Mouse (Mus musculus) heart, postnatal 25 days (tissue): ENCODE results near the gene Mecom. TPM values are rescaled to one million over a fixed set of nuclear protein-coding genes. Genes with fewer than 3 reads are reported as not detected.
A peak's percentile ranks its signal among the peaks of the same experiment; 100 is the strongest.

ENCODE experiments used
- DNase-seq: peaks from one replicate; pipeline ENCODE4 v3.0.0; 2022; ENCODE audit warnings: low spot score
- intact Hi-C: fragments of 180-260 bp; cut with DNase I; formaldehyde crosslinking; loops from one replicate; pipeline ENCODE4 v1.15.1; 2025
- total RNA-seq, 2 experiments: library from RNA; stranded (reverse); gene quantifications; 2 replicates each; pipeline ENCODE4 v1.2.3; 2021

The Mecom gene
- total RNA-seq, 2 experiments from 2014 or later = 18.6 to 21.2 TPM

DNA sequence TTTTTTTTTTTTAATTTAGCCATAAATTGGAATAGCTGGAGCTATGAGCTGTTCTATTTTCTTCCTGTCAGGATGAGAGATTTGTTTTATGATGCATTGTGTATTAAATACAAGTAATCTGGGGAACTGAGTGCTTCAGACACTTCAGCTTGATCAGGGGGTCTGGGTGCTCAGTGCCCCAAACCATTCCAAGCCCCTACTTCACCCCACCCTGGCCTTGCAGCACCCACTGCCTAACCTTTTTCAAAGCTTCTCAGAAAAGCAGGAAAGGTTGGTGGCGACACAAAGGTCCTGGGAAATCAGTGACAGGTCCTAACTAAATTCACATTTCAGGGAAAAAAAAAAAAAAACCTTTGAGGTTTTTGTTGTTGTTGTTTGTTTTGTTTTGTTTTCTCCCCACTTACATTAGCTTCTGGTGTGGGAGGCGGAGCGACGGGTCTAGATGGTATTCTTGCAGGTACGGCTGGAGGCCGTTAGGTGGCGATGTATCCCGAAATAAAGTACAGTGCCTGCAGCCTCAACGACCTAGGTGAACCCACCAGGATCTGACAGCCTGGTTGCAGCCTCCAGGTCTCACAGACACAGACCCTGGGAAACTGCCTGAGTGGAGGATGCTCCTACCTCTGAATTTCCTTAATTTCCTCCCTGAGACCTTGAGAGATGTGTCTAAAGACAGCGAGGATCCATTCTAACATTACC, 532.7 kb downstream of the Mecom start:
- peak; percentile 57 for DNase-seq
- intact Hi-C loops = loop anchor here (10.0 kb wide), 5 partner anchors 90 to 290 kb away; no protein-coding TSS in a partner anchor

DNA sequence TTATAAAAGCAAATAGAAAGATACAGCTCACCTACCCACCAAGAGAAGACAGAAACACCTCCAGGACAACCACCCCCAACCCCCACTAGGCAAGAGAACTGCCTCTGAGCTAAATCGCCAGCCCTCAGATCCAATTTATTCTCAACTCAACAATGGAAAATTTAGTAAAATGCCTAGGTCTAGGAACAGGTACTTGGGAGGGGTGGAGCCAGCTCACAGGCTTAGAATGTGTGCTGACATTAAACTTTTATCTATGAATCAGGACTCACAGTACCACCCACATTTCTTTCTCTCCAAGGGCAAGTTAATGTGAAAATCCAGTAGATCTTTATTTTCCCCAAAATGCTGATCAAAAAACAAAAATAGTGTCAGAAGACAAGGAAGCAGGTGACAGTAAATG, 533.5 kb downstream of the Mecom start:
- DNase-seq = no peak
- intact Hi-C loops = loop anchor here (10.0 kb wide), 5 partner anchors 91 to 291 kb away; no protein-coding TSS in a partner anchor

DNA sequence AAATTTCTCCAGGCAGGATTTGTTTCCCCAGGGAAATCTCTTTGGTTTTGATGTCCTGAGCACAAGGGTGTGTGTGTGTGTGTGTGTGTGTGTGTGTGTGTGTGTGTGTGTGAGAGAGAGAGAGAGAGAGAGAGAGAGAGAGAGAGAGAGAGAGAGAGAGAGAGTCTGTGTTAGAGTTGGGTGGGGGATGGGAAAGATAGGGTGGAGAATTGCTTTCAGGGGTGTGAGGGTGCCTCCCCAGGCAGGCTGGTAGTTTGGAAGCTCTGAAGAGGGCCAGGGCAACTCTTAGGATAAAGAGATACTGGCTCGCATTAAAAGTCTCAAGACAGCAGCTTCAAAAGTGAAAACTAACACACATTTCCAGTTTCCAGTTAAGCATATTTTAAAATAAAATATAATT, 534.4 kb downstream of the Mecom start:
- DNase-seq = no peak
- intact Hi-C loops = loop anchor here (10.0 kb wide), 5 partner anchors 91 to 291 kb away; no protein-coding TSS in a partner anchor

DNA sequence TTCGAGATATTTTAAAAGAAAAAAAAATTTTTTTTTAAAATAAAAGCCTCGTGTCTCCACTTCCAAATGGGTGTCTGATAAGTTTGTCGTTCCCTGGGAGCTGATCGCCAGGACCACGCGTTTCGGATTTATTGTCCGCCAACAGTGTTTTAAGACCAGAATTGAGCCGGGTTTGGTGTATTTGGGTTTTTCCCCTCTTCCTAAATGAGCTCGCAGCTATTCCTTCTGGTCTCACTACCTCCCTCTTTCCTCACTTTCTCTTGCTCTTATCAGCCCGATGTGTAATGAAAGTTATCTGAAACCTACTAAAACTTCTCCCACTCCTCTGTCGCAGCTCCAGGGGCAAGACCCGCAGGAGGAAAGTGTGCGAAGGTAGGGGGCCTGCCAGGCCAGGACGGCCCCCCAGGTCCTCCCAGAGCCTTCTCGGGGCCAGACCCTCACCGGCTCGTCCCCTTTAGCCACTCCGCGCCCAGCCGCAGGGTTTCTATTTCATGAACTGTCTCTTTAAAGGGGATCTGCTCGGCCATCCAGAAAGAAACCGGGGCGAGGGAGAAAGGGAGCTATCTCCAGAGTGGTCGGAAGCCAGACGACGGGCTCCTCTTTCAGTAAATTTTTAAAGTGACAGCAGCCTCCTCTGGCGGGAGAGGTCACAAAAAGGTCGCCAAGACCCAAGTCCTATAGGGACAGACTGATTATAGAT, 535.0 kb downstream of the Mecom start:
- intact Hi-C loops = loop anchor here (10.0 kb wide), 5 partner anchors 92 to 292 kb away; no protein-coding TSS in a partner anchor
- DNase-seq = peak; percentile 61

- intact Hi-C loops = loop anchor here (10.0 kb wide), 5 partner anchors 93 to 293 kb away; no protein-coding TSS in a partner anchor
- peak; percentile 62 for DNase-seq
Observed at GRCm38 (mm10) chr3:30012150-30012549, 535.7 kb downstream of the Mecom start.

DNA sequence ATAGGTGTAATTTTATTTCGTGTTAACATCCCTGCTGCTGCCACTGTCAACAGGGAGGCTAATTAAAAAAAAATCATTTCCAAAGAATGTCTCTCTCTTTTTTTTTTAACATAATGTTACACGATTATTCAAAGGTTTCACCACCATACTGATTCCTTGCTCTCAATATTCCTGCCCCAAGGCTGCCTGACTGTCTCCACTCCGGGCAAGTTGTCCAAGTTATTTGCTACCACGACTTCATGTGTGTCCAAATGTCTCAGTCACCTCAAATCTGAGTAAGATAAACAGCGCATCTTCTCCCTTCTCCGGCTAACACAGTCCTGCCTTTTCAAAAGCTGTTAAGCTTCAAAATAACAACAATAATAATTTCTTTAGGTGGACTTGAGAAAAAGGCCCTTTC, 536.1 kb downstream of the Mecom start:
- intact Hi-C loops = loop anchor here (10.0 kb wide), 5 partner anchors 93 to 293 kb away; no protein-coding TSS in a partner anchor
- no peak for DNase-seq

DNA sequence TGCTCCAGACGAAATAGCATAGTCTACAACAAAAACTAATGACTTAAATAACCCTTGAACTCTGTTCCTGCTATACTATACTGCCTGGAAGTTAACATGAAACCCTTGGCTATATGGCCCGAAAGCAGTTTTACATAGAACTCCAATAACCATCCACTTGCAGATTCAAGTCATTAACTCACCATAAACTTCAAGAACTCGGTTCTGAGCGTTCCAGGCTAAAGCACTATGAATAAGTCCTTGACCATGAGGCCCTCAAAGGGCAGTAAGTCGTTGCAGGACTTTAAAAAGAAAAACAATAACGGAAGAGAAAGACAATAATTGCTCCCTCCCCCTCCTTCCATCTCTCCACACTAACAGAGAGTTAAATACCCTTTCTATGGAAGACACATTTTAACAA, 536.9 kb downstream of the Mecom start:
- DNase-seq = no peak
- intact Hi-C loops = loop anchor here (10.0 kb wide), 5 partner anchors 94 to 294 kb away; no protein-coding TSS in a partner anchor

DNA sequence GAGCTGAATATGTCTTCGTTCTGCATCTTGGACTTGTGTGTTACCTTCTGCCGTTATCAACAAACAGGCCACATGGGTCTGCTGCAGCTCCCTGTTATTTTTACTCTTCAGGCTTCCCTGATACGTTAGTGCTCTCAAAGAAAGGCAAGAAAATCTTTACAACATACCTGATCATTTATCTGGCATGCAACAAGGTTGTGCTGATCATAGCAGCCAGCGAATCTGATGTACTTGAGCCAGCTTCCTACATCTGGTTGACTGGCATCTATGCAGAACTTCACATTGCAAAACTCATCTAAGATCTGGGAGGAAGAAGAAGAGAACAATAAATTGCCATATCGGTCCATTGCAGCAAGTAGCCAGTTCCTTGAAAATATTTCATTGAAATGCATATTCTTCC, 538.2 kb downstream of the Mecom start:
- intact Hi-C loops = no loop called here

GRCm38 (mm10) chr3:30004888-30005405, 542.9 kb downstream of the Mecom start:
- DNase-seq = no peak
- intact Hi-C loops = no loop called here

More for the DNA sequence above, 538.2 kb downstream of the Mecom start:
- no peak for DNase-seq

- intact Hi-C loops = no loop called here
Observed at GRCm38 (mm10) chr3:30000260-30000659, 547.5 kb downstream of the Mecom start.

DNA sequence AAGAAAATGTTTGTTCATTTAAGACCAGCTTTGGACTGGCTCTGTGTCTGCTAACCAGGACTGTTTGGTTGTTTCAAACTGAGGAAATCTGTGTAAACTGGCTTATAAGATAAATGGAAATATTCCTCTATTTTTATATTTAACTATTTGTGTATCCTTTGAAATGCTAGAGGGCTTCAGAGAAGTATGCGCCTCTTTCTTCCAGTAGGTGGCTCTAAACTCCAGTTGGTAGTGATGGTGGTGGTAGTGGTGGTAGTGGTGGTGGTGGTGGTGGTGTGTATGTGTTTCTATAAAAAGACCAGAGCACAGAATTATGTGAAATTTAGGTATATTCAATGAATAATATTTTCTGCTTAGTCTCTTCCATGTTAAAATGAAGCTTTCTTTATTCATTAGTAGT, 548.8 kb downstream of the Mecom start:
- DNase-seq = no peak
- intact Hi-C loops = loop anchor here (5.0 kb wide), 1 partner anchor 513 kb away; no protein-coding TSS in a partner anchor

More at GRCm38 (mm10) chr3:30000260-30000659, 547.5 kb downstream of the Mecom start:
- no peak for DNase-seq

GRCm38 (mm10) chr3:29997068-29997467, 550.7 kb downstream of the Mecom start:
- intact Hi-C loops = loop anchor here (5.0 kb wide), 1 partner anchor 515 kb away; no protein-coding TSS in a partner anchor
- DNase-seq = no peak

GRCm38 (mm10) chr3:29993346-29993745, 554.5 kb downstream of the Mecom start:
- no peak for DNase-seq
- intact Hi-C loops = no loop called here

GRCm38 (mm10) chr3:29991523-29991922, 556.3 kb downstream of the Mecom start:
- intact Hi-C loops = no loop called here
- no peak for DNase-seq

DNA sequence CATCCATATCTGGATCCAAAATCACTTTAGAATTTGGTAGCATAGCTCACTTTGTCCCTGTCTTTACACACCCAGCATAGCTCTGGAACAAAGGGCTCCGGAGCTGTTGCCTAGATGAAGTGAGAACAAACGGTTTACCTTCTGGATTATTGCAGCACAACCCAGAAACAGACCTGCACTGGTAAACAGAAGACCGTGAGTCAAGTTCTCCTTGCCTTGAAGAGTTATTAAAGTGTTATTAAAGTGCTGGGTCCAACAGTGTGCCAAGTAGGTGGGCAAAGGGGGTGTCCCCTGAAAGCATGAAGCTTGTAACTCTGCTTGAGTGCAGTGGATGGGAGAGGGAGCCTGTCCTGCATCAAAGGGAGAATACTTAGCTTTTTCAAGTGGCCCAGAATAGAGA, 563.4 kb downstream of the Mecom start:
- DNase-seq = no peak
- intact Hi-C loops = no loop called here

DNA sequence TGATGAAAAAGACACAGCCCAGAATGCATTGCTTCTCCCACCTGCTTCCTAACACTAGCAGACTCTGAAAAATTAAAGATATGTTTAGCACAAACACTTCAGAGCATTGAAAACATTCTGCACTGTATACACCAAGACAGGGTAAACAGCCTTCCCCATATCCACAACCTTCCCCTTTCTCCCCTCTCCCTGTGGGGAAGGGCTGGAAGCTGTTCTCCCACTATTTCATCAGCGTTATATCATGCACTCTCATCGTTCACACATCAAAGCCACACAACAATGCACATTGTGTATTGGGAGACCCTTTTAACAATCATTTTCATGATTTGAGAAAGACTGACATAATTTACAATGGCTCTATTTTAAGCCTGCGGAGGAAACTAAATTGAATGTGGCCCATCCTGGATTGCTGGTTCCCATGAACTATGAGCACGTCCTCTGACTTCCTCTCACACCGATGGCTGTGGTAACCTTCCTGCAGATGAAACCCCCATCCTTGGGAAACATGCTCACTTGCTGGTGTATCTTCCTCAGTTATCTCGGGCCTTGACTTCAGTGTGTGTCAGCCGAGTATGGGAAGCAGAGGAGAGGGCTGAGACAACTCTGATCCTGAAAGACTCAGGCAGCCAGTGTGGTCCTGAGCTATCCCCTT, 566.4 kb downstream of the Mecom start:
- intact Hi-C loops = no loop called here
- no peak for DNase-seq

- DNase-seq = no peak
- intact Hi-C loops = no loop called here
Observed at GRCm38 (mm10) chr3:29980531-29980930, 567.3 kb downstream of the Mecom start.

DNA sequence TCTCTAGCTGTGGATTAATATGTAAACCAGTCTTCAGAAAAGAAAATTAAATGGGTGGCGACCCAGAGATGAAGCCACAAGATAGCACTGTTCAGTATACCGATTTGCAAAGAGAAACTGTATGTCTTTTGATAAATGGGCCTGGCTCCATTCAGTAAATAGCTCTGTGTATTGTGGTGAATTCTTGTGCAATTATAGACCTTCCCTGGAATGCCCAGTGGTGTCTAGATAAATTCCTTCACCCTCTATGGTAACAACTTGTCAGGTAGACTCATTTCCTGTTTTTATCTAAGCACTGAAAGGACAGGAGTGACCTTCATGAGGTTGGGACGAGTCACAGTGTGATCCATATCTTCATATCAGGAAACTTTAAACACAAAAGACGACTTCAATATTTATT, 571.2 kb downstream of the Mecom start:
- intact Hi-C loops = no loop called here
- DNase-seq = no peak

GRCm38 (mm10) chr3:29968433-29968949, 579.3 kb downstream of the Mecom start:
- no peak for DNase-seq
- intact Hi-C loops = no loop called here

DNA sequence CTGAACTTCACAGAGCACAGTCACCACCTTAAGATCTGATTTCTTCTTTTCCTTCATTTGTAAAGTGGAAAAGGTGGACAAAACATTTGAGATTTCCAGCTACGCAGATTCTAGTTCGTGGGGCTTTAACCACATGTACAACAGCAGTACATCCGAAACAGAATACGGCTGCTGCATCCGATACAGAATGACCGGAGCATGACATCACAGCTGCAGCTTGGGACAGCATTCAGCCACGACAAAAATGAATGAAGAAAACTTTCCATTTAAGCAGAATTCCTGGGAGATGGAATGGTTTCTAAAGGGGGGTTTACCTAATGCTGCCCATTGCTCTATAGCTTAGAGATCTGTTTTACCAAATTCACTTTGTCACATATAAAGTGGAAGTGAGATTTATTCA, 583.9 kb downstream of the Mecom start:
- intact Hi-C loops = no loop called here
- no peak for DNase-seq
